Mouse (Mus musculus): ENCODE measurements around the gene Cpe. TPM values are rescaled to one million over a fixed set of nuclear protein-coding genes. Genes with fewer than 3 reads are reported as not detected.

The Cpe gene
- polyA plus RNA-seq (2021; fragmentation: Nextera tagmentation): 3,064 and 3,224 TPM in 2 replicates
- long read RNA-seq, experiment 1, transcript Cpe-201 (9 exons, 2,117 nt): major isoform, 5,927 of 6,682 reads
- long read RNA-seq, experiment 1, partial matches to known transcripts: 628 of 6,682 reads
- long read RNA-seq, experiment 1, other reads (novel, unspliced or antisense): 127 of 6,682 reads
- long read RNA-seq, experiment 2, transcript Cpe-201 (9 exons, 2,117 nt): major isoform, 17,604 of 18,104 reads
- long read RNA-seq, experiment 2, partial matches to known transcripts: 235 of 18,104 reads
- long read RNA-seq, experiment 2, other reads (novel, unspliced or antisense): 265 of 18,104 reads

DNA sequence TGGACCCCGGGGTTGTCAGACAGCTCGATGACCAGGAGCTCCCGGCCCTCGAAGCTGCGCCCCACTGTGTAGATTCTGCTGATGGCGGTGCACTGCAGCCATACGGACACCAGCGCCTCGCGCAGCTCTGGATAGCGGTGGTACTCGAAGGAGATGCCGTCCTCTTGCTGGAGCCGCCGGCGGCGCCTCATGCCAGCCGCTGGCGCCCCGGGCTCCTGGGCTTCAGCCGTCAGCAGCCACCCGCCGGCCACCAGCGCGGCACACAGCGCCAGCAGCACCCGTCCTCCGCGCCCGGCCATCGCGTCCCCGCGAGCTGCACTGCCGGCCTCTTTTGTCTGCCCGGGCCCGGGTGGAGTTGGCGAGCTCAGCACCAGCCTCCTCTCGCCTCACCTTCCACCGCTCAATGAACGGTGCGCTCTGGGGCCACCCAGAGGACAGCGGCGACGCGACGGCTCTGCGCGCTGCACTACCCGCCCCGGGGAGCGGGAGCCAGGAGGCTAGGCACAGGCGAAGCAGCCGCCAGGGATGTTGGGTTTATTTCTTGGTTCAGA, at the start of gene Cpe:
TSS of gene Cpe (minus strand) at position 404 of the 551 bp plus-strand sequence.

DNA sequence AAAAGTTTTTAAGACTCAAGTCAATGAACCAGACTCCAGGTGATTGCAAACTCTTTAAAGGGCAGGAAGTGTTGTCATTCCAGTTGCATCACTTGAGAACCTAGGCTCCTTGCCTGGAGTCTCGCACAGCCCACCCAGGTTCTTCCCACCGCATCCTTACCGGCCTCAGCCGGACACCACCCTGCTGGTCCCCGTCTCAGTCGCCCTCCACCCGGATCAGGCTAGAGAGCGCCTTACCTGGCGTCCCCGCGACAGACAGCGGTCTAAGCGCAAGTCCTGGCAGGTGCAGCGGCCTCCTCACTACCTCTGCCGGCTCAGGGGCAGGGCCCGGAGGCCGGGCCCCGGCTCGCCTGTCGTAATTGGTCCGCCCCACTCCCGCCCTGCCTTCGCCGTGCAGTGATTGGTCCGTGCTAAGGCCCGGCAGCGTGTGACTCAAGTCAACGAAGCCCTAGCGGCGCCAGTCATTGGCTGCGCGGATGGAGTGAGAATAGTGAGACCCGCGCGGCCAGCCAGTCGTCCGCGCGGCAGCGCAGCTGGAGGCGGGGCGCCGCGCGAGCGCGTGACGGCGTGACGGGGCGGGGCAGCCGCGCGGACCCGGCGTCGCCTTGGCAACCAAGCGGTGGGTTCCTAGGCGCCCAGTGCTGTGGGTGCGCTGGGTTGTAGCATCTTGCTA, 40.6 kb upstream of the Cpe start, which contains the start of gene Msmo1:
TSS of gene Msmo1 (minus strand) at position 522 of the 673 bp plus-strand sequence.

Other genes with a start within 250 kb of the Cpe start
- gene Msmo1, start 40.7 kb upstream of the Cpe start, polyA plus RNA-seq (2021; fragmentation: Nextera tagmentation): 173 and 193 TPM in 2 replicates
- 39.9 and 42.9 TPM in 2 replicates for gene Klhl2, start 157.0 kb upstream of the Cpe start, polyA plus RNA-seq (2021; fragmentation: Nextera tagmentation)

Measured in layer of hippocampus, adult 6 months (tissue).